Mouse (Mus musculus) limb, embryonic 14.5 days (tissue): ENCODE results near the gene Tram2. TPM values are rescaled to one million over a fixed set of nuclear protein-coding genes. Genes with fewer than 3 reads are reported as not detected.

ENCODE experiments used
- ATAC-seq: fragments of 200-750 bp; cut with Nextera tagmentation; 2 replicates; pipeline ENCODE4 v1.8.0; 2017; ENCODE audit warnings: low read depth, moderate number of reproducible peaks, moderate TSS enrichment; ENCODE audit not compliant: low FRiP score
- DNase-seq: peaks from one replicate; pipeline ENCODE4 v3.0.0-alpha.2; 2015; ENCODE audit warnings: low spot score
- H3K27ac ChIP-seq: fragments of 300-500 bp; sonication (generic); replicated peaks from 2 replicates; pipeline ENCODE4 v1.5.1; 2014; ENCODE audit warnings: low read depth, mild to moderate bottlenecking, low read length, moderate library complexity, mixed read lengths
- H3K27me3 ChIP-seq: fragments of 300-500 bp; sonication (generic); 2 replicates; pipeline ENCODE4 v1.6.1; 2014; ENCODE audit warnings: low read length, mixed read lengths; ENCODE audit not compliant: control insufficient read depth, insufficient read depth
- H3K36me3 ChIP-seq: fragments of 300-500 bp; sonication (generic); 2 replicates; pipeline ENCODE4 v1.6.1; 2014; ENCODE audit warnings: mild to moderate bottlenecking, low read length, moderate library complexity, mixed read lengths; ENCODE audit not compliant: control insufficient read depth, insufficient read depth
- H3K4me1 ChIP-seq: fragments of 300-500 bp; sonication (generic); 2 replicates; pipeline ENCODE4 v1.6.1; 2014; ENCODE audit warnings: antibody characterized with exemption, low read length, mixed read lengths; ENCODE audit not compliant: control insufficient read depth, insufficient read depth
- H3K4me2 ChIP-seq: fragments of 300-500 bp; sonication (generic); replicated peaks from 2 replicates; pipeline ENCODE4 v1.6.1; 2014; ENCODE audit warnings: low read depth, mild to moderate bottlenecking, low read length, moderate library complexity; ENCODE audit not compliant: severe bottlenecking
- H3K4me3 ChIP-seq: fragments of 300-500 bp; sonication (generic); replicated peaks from 2 replicates; pipeline ENCODE4 v1.5.1; 2014; ENCODE audit warnings: low read length
- H3K9ac ChIP-seq: fragments of 300-500 bp; sonication (generic); 2 replicates; pipeline ENCODE4 v1.6.1; 2014; ENCODE audit warnings: mild to moderate bottlenecking, low read depth, low read length, moderate library complexity; ENCODE audit not compliant: severe bottlenecking
- H3K9me3 ChIP-seq: fragments of 300-500 bp; sonication (generic); 2 replicates; pipeline ENCODE4 v1.6.1; 2016; ENCODE audit warnings: low read length; ENCODE audit not compliant: control insufficient read depth
- POLR2A ChIP-seq: fragments of 200-500 bp; IDR thresholded peaks from 2 replicates; pipeline ENCODE4 v1.8.0; 2012; ENCODE audit warnings: inconsistent platforms, mild to moderate bottlenecking, moderate library complexity, borderline replicate concordance; ENCODE audit not compliant: insufficient read depth, insufficient read length; ENCODE audit errors: extremely low read depth
- WGBS: fragments of 180-500 bp; shearing (Covaris S2); extraction: QIAGEN DNeasy Blood & Tissue Kit; methylation state at CpG from one replicate; pipeline ENCODE4 v1.1.7; 2014; 5-methylcytosine and 5-hydroxymethylcytosine counted together
- polyA plus RNA-seq, 2 experiments: library from polyadenylated mRNA; depleted of rRNA in 1 of 2; stranded (reverse) in 1 of 2; unstranded in 1 of 2; fragments of >200 nt; fragmentation: Nextera tagmentation in 1 of 2; extraction: Ambion mirVana in 1 of 2; gene quantifications; 2 replicates each; pipeline versions ENCODE4 v1.2.1 to v1.2.3; 2012 to 2014

The Tram2 gene
- polyA plus RNA-seq, 2 experiments, result 15.5 to 20.3 TPM

DNA sequence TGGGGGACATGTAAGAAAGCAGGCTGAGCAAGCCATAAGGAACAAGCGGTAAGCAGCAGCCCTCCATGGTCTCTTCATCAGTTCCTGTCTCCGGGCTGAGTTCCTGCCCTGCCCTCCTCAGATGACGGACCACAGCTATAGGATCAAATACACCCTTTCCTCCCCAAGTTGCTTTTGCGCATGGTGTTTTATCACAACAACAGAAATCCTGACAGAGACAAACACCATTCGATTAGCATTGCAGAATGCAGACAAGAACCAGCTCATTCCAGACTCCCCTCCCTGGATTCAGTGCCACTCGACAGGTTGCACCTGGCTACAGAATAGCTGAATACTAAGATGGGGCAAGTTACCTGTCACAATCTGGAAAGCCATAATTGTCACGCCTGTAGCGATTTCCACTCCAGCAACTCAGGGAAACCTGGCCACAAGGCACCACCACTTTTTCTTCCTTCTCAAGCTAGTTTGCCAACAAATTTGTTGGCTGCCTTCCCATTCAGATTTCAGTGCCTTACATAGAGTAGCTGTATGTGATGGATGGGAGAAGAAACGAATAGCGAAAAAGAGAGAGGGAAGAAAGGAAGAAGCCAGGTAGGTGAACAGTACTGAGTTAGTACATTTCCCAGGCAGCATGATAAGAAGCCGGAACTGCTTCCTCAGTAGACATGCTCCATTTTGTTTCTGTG lies 11.3 kb downstream of the Tram2 start:
- H3K36me3 ChIP-seq, result peaks cover 20% of the 10 kb centered on the region
- H3K27ac ChIP-seq, result no peak overlapping the region
- no peak overlapping the region for H3K4me3 ChIP-seq
- no peak for ATAC-seq
- no peak for TF ChIP-seq POLR2A
- H3K27me3 ChIP-seq, result no peaks in the 10 kb centered on the region
- no peak for DNase-seq
- no peak overlapping the region for H3K4me2 ChIP-seq
- peaks cover 4% of the 10 kb centered on the region for H3K9me3 ChIP-seq
- no peak overlapping the region for H3K9ac ChIP-seq
- no peaks in the 10 kb centered on the region for H3K4me1 ChIP-seq
- WGBS, result 90% methylated on average over 11 of the region's 11 CpGs

DNA sequence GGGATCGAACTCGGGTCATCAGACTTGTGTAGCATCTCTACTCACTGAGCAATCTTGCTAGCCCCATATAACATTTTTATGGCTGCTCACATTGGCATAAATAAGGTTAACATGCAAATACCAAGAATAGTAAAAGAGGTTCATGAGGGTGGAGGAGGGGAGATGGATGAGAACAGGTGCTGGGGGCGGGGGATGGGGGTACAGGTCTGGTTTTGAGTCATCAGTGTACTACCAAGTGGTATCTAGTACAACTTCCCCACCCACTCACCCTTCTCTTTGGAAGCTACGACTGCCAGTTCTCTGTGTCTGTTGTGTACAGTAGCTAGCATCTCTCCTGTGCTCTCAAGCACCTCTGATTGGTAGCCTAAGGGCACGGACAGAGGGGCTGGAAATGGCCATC lies 14.9 kb downstream of the Tram2 start:
- Histone ChIP-seq H3K4me1 (no peaks in the 10 kb centered on the region), H3K4me3 (no peak overlapping the region), H3K9me3 (peaks cover 4% of the 10 kb centered on the region), H3K36me3 (peaks cover 19% of the 10 kb centered on the region), H3K27me3 (no peaks in the 10 kb centered on the region), H3K4me2 (no peak overlapping the region), H3K9ac (no peak overlapping the region), H3K27ac (no peak overlapping the region)
- WGBS, result 91% methylated on average over 5 of the region's 5 CpGs
- ATAC-seq (no peak), DNase-seq (no peak)
- no peak for TF ChIP-seq POLR2A

DNA sequence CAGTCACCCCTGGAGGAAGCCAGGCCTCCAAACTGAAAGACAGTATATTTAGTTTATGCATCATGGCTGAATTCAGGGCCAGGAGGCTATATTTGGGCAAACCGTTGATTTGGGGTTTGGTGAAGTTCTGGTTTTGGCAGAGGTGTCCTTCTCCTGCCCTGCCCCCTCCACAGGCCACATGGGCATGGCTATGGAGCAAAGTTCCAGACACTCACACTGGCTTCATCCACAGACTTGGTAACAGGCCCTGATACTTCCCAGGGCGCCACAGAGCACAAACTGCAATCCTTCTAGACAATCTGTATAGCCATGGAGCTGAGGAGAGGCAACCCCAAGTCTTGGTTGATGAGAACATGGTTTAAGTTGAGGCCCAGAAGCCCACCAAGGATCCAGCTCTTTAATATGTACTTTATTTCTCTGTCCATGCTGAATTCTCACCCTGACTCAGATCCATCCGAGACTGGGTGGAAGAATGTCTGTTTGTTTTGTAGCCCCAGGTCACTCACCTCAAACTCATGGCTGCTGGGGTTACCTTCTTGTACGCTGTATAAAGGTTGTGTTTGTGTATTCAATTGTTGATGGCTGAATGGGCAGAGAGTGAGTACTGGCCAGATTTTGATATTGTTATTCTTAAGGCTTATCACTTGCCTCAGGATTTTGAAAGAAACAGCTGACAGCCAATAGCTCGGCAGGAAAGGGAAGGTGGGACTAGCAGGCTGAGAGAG lies 19.5 kb downstream of the Tram2 start:
- H3K9ac ChIP-seq, result no peak overlapping the region
- H3K4me1 ChIP-seq, result no peaks in the 10 kb centered on the region
- ATAC-seq (no peak), DNase-seq (no peak)
- H3K27ac ChIP-seq, result no peak overlapping the region
- H3K4me2 ChIP-seq, result no peak overlapping the region
- TF ChIP-seq POLR2A, result no peak
- 88% methylated on average over 5 of the region's 5 CpGs for WGBS
- H3K4me3 ChIP-seq, result no peak overlapping the region
- no peaks in the 10 kb centered on the region for H3K9me3 ChIP-seq
- H3K27me3 ChIP-seq, result no peaks in the 10 kb centered on the region
- peaks cover 15% of the 10 kb centered on the region for H3K36me3 ChIP-seq

DNA sequence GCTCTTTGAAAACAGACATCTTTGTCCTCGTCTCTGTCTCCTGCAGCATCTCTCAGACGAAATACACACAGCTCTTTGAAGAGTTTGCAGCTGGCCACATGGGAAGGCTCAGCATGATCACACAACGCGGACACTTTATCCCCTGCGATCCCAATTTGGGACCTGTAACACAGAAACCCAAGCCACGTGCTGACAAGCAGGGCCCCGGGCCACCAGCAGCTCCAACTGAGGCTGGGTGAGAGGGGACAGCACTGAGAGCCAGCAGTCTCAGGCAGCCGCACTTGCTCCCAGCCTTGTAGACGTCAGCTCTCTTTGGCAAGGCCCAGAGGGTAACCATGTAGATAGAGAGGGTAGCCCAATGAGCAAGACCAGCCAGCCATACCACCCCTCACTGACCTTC lies 26.0 kb downstream of the Tram2 start:
- Histone ChIP-seq H3K4me2 (no peak overlapping the region), H3K36me3 (0 out of 2 replicates have a peak, but pooled peaks cover 2% of the 10 kb centered on the region), H3K27me3 (no peaks in the 10 kb centered on the region), H3K4me3 (no peak overlapping the region), H3K9me3 (no peaks in the 10 kb centered on the region), H3K4me1 (peaks cover 6% of the 10 kb centered on the region), H3K9ac (no peak overlapping the region), H3K27ac (no peak overlapping the region)
- WGBS, result 67% methylated on average over 9 of the region's 9 CpGs
- DNase-seq, result no peak
- TF ChIP-seq POLR2A, result no peak
- no peak for ATAC-seq

DNA sequence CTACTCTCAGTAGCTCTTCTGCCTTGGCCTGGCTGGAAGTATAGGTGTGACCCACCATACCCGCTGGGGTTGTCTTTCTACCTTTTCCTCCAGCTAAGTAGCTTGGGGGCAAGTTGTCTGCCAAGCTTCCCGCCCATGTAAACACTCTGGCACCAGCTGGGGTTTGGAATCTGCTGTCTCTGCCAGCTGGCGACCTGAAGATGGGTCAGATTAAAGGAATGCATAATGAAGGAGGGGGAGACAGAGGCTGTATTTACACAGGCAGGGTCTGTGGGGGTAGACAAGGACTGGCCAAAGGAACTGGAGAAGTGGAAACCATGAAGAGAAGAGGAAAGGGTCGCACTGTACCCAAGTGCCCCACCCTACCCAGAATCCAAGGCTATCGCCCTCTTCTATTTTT lies 26.4 kb downstream of the Tram2 start:
- no peak overlapping the region for H3K4me2 ChIP-seq
- H3K36me3 ChIP-seq, result 0 out of 2 replicates have a peak, but pooled peaks cover 2% of the 10 kb centered on the region
- TF ChIP-seq POLR2A, result no peak
- no peak for DNase-seq
- 0 out of 2 replicates have a peak overlapping the region, but pooled peaks have one; percentile 28 for H3K27ac ChIP-seq
- H3K4me1 ChIP-seq, result peaks cover 6% of the 10 kb centered on the region
- no peaks in the 10 kb centered on the region for H3K9me3 ChIP-seq
- peak; percentile 48 for ATAC-seq
- no peaks in the 10 kb centered on the region for H3K27me3 ChIP-seq
- H3K4me3 ChIP-seq, result no peak overlapping the region
- no peak overlapping the region for H3K9ac ChIP-seq
- 59% methylated on average over 5 of the region's 5 CpGs for WGBS
